Mouse (Mus musculus) G1E (cell line): ENCODE measurements around the gene Eif2s1. TPM values are rescaled to one million over a fixed set of nuclear protein-coding genes. Genes with fewer than 3 reads are reported as not detected.
A peak's percentile ranks its signal among the peaks of the same experiment; 100 is the strongest.

ENCODE experiments used
- ATAC-seq: 2 replicates; pipeline ENCODE4 v1.8.0; 2016; ENCODE audit warnings: mild to moderate bottlenecking; ENCODE audit not compliant: insufficient number of reproducible peaks, poor library complexity, low FRiP score, severe bottlenecking; ENCODE audit errors: extremely low read depth
- DNase-seq: peaks from one replicate; pipeline ENCODE4 v3.0.0; 2012; ENCODE audit warnings: low spot score
- H3K27me3 ChIP-seq: 2 replicates; pipeline ENCODE4 v1.6.1; 2012; ENCODE audit warnings: mild to moderate bottlenecking, low read length, inconsistent platforms; ENCODE audit not compliant: insufficient read depth
- H3K36me3 ChIP-seq: replicated peaks from 2 replicates; pipeline ENCODE3; 2012; ENCODE audit warnings: mild to moderate bottlenecking, inconsistent platforms
- H3K4me1 ChIP-seq: 2 replicates; pipeline ENCODE4 v1.6.1; 2012; ENCODE audit warnings: low read depth, low read length, inconsistent platforms, mixed read lengths; ENCODE audit not compliant: insufficient read depth
- H3K4me3 ChIP-seq: 2 replicates; pipeline ENCODE4 v1.5.1; 2012; ENCODE audit warnings: low read depth, mild to moderate bottlenecking, inconsistent platforms, low read length, moderate library complexity, mixed read lengths
- H3K9me3 ChIP-seq: replicated peaks from 2 replicates; pipeline ENCODE4 v1.6.1; 2012; ENCODE audit warnings: inconsistent platforms
- CTCF ChIP-seq: IDR thresholded peaks from 2 replicates; pipeline ENCODE4 v1.5.1; 2012; ENCODE audit warnings: low read depth, low read length, inconsistent platforms, mixed read lengths
- GATA1 ChIP-seq: IDR thresholded peaks from 2 replicates; pipeline ENCODE4 v1.6.1; 2012; ENCODE audit warnings: borderline replicate concordance, low read length, inconsistent platforms, mixed read lengths
- GATA2 ChIP-seq: IDR thresholded peaks from 2 replicates; pipeline ENCODE4 v1.6.1; 2012; ENCODE audit warnings: low read depth, low read length, inconsistent platforms, borderline replicate concordance
- POLR2AphosphoS5 ChIP-seq: IDR thresholded peaks from 2 replicates; pipeline ENCODE4 v1.6.1; 2012; ENCODE audit warnings: low read depth, low read length, inconsistent platforms; ENCODE audit not compliant: insufficient replicate concordance
- TAL1 ChIP-seq: conservative IDR thresholded peaks from 2 replicates; pipeline ENCODE4 v1.6.1; 2012; ENCODE audit warnings: low read depth, low read length, inconsistent platforms, mixed read lengths
- polyA plus RNA-seq: library from polyadenylated mRNA; stranded (reverse); fragments of >175 nt; gene quantifications from 2 replicates; pipeline ENCODE4 v1.2.3, GENCODE M21; 2012
- total RNA-seq, 2 experiments: library from RNA; stranded (forward) in 1 of 2; stranded (reverse) in 1 of 2; fragments of 200-1000 nt in 1 of 2; fragments of >200 nt in 1 of 2; fragmentation: Nextera tagmentation in 1 of 2; gene quantifications; 2 replicates each; pipeline ENCODE4 v1.2.3; 2014 to 2017

The Eif2s1 gene
- total and polyA plus RNA-seq, 3 experiments = 52.3 to 332 (median 198) TPM

DNA sequence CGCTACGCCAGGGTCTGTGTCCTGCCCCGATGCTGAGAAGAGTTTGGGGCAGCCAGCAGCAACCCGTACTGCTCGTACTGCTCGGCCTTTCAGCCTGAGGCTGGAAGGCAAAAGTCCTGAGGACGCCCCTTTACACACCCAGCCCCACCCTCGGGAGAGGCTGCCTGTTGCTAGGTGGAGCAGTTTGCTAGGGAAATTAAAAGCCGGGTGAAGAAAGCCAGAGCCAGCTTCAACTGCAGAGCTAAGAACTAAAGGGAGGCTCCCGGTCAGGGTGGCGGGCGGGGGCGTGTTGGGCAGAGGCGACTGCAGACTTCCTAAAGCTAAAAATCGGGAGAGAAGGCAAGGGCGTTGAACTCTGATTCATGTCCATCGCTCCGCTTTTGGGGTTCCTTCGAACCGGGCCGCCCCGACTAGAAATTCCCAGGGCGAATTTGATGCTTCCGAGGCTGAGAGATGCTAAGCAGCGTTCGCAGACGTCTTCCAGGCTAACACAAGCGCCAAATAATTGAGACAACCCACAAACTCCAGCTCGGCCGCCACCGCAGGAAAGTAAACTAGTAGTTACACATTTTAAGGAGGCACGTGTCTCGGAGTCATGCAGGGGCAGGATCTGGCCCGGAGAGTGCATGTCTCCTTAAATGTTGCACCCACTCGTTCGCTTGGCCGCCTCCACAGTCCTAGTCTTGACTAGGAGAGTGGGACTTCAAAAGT lies 50.2 kb downstream of the Eif2s1 start:
- DNase-seq = peak; percentile 76

GRCm38 (mm10) chr12:78914458-78914857 lies 52.8 kb downstream of the Eif2s1 start:
- Histone ChIP-seq H3K9me3 (peaks cover 2% of the 10 kb centered on the region), H3K36me3 (no peaks in the 10 kb centered on the region), H3K4me3 (no peak overlapping the region), H3K27me3 (no peaks in the 10 kb centered on the region), H3K4me1 (peaks cover 58% of the 10 kb centered on the region)
- ATAC-seq = no peak
- TF ChIP-seq GATA2 (no peak), POLR2AphosphoS5 (no peak), TAL1 (no peak), CTCF (no peak), GATA1 (no peak)
- no peak for DNase-seq

More for the DNA sequence above, 50.2 kb downstream of the Eif2s1 start:
- Histone ChIP-seq H3K4me1 (peaks cover 45% of the 10 kb centered on the region), H3K4me3 (peak overlapping the region; percentile 68), H3K9me3 (peaks cover 23% of the 10 kb centered on the region), H3K36me3 (no peaks in the 10 kb centered on the region), H3K27me3 (peaks cover under 1% of the 10 kb centered on the region; the same call in 1 of the 2 replicates)
- ATAC-seq = peak; percentile 5; the same call in 1 of the 2 replicates
- TF ChIP-seq GATA1 (no peak), CTCF (no peak), POLR2AphosphoS5 (no peak), GATA2 (no peak), TAL1 (no peak)

- peaks cover 49% of the 10 kb centered on the region for H3K4me1 ChIP-seq
- DNase-seq = no peak
- H3K9me3 ChIP-seq = no peaks in the 10 kb centered on the region; the same call in 1 of the 2 replicates
- no peaks in the 10 kb centered on the region for H3K36me3 ChIP-seq
- no peak for ATAC-seq
- TF ChIP-seq POLR2AphosphoS5 = no peak
- TF ChIP-seq TAL1 = no peak
- no peak for TF ChIP-seq GATA2
- no peak for TF ChIP-seq GATA1
- no peak for TF ChIP-seq CTCF
- H3K4me3 ChIP-seq = no peak overlapping the region
- H3K27me3 ChIP-seq = no peaks in the 10 kb centered on the region
These were observed 53.9 kb downstream of the Eif2s1 start for GRCm38 (mm10) chr12:78915561-78915960.

DNA sequence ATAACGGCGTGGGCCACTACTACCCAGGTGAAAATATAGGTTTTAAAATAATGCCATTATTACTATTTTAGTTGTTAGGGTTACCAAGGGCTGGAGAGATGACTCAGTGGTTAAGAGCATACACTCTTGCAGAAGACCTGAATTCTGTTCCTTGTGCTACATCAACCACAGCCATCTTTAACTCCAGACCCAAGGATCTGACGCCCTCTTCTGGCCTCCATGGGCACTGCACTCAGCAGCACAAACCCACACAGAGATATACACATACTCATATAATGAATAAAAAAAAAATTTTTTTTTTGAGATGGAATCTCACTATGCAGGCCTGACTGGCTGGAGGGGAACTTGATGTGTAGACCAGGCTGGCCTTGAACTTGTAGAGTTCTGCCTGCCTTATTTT lies 54.7 kb downstream of the Eif2s1 start:
- TF ChIP-seq CTCF (peak; percentile 28), POLR2AphosphoS5 (no peak)
- no peak overlapping the region for H3K4me3 ChIP-seq
- ATAC-seq (no peak), DNase-seq (no peak)
- H3K4me1 ChIP-seq = peaks cover 41% of the 10 kb centered on the region
- H3K9me3 ChIP-seq = no peaks in the 10 kb centered on the region; the same call in 1 of the 2 replicates
- H3K36me3 ChIP-seq = no peaks in the 10 kb centered on the region
- H3K27me3 ChIP-seq = no peaks in the 10 kb centered on the region

DNA sequence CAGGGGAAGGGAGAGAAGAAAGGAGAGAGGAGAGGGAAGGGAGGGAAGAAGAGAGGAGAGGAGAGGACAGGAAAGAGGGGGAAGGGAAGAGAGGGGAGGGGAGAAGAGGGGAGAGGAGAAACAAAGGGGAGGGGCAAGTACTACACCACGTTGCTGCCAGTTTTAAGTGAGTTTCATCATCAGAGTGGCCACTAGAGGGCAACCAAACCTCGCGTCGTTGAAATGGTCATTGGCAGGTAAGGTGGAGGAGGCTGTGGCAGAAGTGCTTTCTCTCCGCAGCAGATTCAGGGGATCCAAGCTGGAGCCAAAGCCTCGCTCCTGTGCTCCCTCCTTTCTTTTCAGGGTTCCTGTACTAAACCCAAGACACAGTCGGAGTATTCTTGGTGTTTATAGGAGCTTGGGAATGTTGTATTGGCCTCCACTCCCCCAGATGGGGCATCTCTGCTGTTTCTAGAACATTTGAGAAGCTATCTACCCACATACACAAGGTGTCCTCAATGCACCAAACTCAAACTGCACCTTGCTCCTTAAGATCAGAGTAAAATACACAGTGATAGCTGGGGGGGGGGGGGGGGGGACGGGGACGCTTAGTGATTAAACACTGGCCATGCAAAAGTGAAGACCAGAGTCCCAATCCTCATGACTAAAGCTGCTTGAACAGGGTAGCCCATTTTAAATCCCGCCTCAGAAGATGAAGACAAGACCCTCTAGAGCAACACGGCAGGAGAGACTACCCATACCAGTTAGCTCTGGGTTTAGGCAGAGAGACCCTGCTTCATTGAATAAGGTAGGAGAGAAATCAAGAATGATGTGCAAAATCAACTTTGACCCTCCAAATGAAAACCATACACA lies 56.8 kb downstream of the Eif2s1 start:
- no peaks in the 10 kb centered on the region for H3K27me3 ChIP-seq
- ATAC-seq (peak; percentile 69), DNase-seq (peak; percentile 73)
- peak overlapping the region; percentile 14; the same call in 1 of the 2 replicates for H3K4me3 ChIP-seq
- TF ChIP-seq GATA1 = no peak
- TF ChIP-seq CTCF = peak; percentile 86
- peaks cover 28% of the 10 kb centered on the region for H3K4me1 ChIP-seq
- H3K9me3 ChIP-seq = no peaks in the 10 kb centered on the region; the same call in 1 of the 2 replicates
- no peaks in the 10 kb centered on the region for H3K36me3 ChIP-seq

DNA sequence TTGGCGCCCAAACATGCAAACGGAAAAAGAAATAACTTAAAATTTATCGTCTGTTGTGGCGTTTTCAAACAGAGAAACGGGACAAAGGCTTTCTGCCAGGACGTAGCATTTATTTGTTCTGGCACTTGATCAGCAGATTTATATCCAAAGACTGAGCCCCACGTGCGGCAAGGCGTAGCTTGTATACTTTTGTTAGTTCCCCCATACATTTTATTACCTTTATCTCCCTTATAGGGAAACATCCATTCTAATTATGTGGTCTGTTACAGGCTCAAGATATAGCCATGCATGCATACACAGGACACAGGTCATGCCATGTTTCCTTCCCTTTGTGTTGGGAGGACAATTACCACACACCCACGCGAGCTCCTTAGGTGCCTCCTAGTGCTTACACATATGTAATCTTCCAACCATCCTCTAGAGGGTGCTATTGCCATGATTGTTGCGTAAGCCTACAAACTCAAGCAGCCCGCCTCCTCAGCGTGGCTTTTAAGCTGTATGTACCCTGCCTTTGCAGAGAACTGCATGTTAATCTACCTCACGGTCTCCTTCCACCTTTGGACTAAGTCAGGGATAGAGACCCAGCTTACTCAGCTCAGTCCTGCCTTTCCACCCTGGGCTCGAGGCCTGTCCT lies 57.6 kb downstream of the Eif2s1 start:
- ATAC-seq (peak; percentile 24; the same call in 1 of the 2 replicates), DNase-seq (no peak)
- Histone ChIP-seq H3K4me3 (no peak overlapping the region), H3K36me3 (no peaks in the 10 kb centered on the region), H3K27me3 (no peaks in the 10 kb centered on the region), H3K4me1 (peaks cover 28% of the 10 kb centered on the region), H3K9me3 (no peaks in the 10 kb centered on the region; the same call in 1 of the 2 replicates)
- TF ChIP-seq TAL1 = no peak
- no peak for TF ChIP-seq POLR2AphosphoS5
- TF ChIP-seq CTCF = peak; percentile 73
